Mouse (Mus musculus): ENCODE results near the gene Rnase4.
A peak's percentile ranks its signal among the peaks of the same experiment; 100 is the strongest.

Gene Rnase4

GRCm38 (mm10) chr14:51088970-51089673, 1.8 kb upstream of the Rnase4 start:
- peak; percentile 96 to 98 for DNase-seq (ENCODE audit: low spot score in 2 of 2)

GRCm38 (mm10) chr14:51089674-51090076, 1.2 kb upstream of the Rnase4 start:
- DNase-seq (ENCODE audit: low spot score in 2 of 2): no peak

GRCm38 (mm10) chr14:51090077-51090781, 648 bp upstream of the Rnase4 start:
- DNase-seq (ENCODE audit: low spot score in 2 of 2): peak; percentile 81 to 82

GRCm38 (mm10) chr14:51092073-51092620, 1.3 kb downstream of the Rnase4 start:
- no peak for DNase-seq (ENCODE audit: low spot score in 2 of 2)

- DNase-seq (ENCODE audit: low spot score in 2 of 2): peak in 1 of 2 experiments; percentile 41
Observed at GRCm38 (mm10) chr14:51093496-51093895, 2.6 kb downstream of the Rnase4 start.

- DNase-seq (ENCODE audit: low spot score in 2 of 2): peak in 1 of 2 experiments; percentile 66
Observed at GRCm38 (mm10) chr14:51094096-51094875, 3.4 kb downstream of the Rnase4 start.

- DNase-seq (ENCODE audit: low spot score in 2 of 2): no peak
Observed at GRCm38 (mm10) chr14:51094921-51095320, 4.0 kb downstream of the Rnase4 start.

GRCm38 (mm10) chr14:51095736-51096524, 5.1 kb downstream of the Rnase4 start:
- peak in 1 of 2 experiments; percentile 31 for DNase-seq (ENCODE audit: low spot score in 2 of 2)

GRCm38 (mm10) chr14:51098300-51098699, 7.4 kb downstream of the Rnase4 start:
- DNase-seq (ENCODE audit: low spot score in 2 of 2): peak; percentile 68 to 74

GRCm38 (mm10) chr14:51098921-51099320, 8.0 kb downstream of the Rnase4 start:
- DNase-seq (ENCODE audit: low spot score in 2 of 2): no peak

- DNase-seq (ENCODE audit: low spot score in 2 of 2): no peak
Observed at GRCm38 (mm10) chr14:51101284-51101683, 10.4 kb downstream of the Rnase4 start.

GRCm38 (mm10) chr14:51103217-51103616, 12.3 kb downstream of the Rnase4 start:
- peak; percentile 72 to 73 for DNase-seq (ENCODE audit: low spot score in 2 of 2)

- peak in 1 of 2 experiments; percentile 39 for DNase-seq (ENCODE audit: low spot score in 2 of 2)
Observed at GRCm38 (mm10) chr14:51104366-51104765, 13.5 kb downstream of the Rnase4 start.

GRCm38 (mm10) chr14:51106449-51106967, 15.6 kb downstream of the Rnase4 start:
- no peak for DNase-seq (ENCODE audit: low spot score in 2 of 2)

- DNase-seq (ENCODE audit: low spot score in 2 of 2): no peak
Observed at GRCm38 (mm10) chr14:51111966-51112365, 21.1 kb downstream of the Rnase4 start.

- no peak for DNase-seq (ENCODE audit: low spot score in 2 of 2)
Observed at GRCm38 (mm10) chr14:51113476-51113875, 22.6 kb downstream of the Rnase4 start.

- no peak for DNase-seq (ENCODE audit: low spot score in 2 of 2)
Observed at GRCm38 (mm10) chr14:51113916-51114560, 23.2 kb downstream of the Rnase4 start, which contains the start of gene Eddm3b. Eddm3b (plus strand) TSS chr14:51114426.

GRCm38 (mm10) chr14:51125684-51126083, 34.8 kb downstream of the Rnase4 start:
- DNase-seq (ENCODE audit: low spot score in 2 of 2): no peak

- no peak for DNase-seq (ENCODE audit: low spot score in 2 of 2)
Observed at GRCm38 (mm10) chr14:51127648-51128258, 36.9 kb downstream of the Rnase4 start.
